Mouse (Mus musculus): ENCODE data around the gene Ddx31.

Ddx31 gene

GRCm38 (mm10) chr2:28911331-28912038, 71.3 kb downstream of the Ddx31 start:
- DNase-seq (ENCODE audit: low read depth, low spot score): no peak

GRCm38 (mm10) chr2:28912039-28912700, 72.0 kb downstream of the Ddx31 start:
- DNase-seq (ENCODE audit: low read depth, low spot score): no peak

GRCm38 (mm10) chr2:28912961-28913360, 72.8 kb downstream of the Ddx31 start:
- DNase-seq (ENCODE audit: low read depth, low spot score): no peak

GRCm38 (mm10) chr2:28914121-28914520, 73.9 kb downstream of the Ddx31 start:
- no peak for DNase-seq (ENCODE audit: low read depth, low spot score)

GRCm38 (mm10) chr2:28915104-28915738, 75.0 kb downstream of the Ddx31 start:
- DNase-seq (ENCODE audit: low read depth, low spot score): no peak

GRCm38 (mm10) chr2:28915768-28916512, 75.7 kb downstream of the Ddx31 start:
- no peak for DNase-seq (ENCODE audit: low read depth, low spot score)

- no peak for DNase-seq (ENCODE audit: low read depth, low spot score)
Observed at GRCm38 (mm10) chr2:28916513-28916865, 76.3 kb downstream of the Ddx31 start, which contains the start of gene Barhl1. Barhl1 (minus strand) TSS chr2:28916668.

GRCm38 (mm10) chr2:28917156-28917517, 76.9 kb downstream of the Ddx31 start:
- DNase-seq (ENCODE audit: low read depth, low spot score): no peak

- no peak for DNase-seq (ENCODE audit: low read depth, low spot score)
Observed at GRCm38 (mm10) chr2:28917518-28918361, 77.5 kb downstream of the Ddx31 start.

- DNase-seq (ENCODE audit: low read depth, low spot score): no peak
Observed at GRCm38 (mm10) chr2:28919001-28919400, 78.8 kb downstream of the Ddx31 start.

GRCm38 (mm10) chr2:28923912-28924311, 83.7 kb downstream of the Ddx31 start:
- no peak for DNase-seq (ENCODE audit: low read depth, low spot score)

GRCm38 (mm10) chr2:28930571-28930970, 90.4 kb downstream of the Ddx31 start:
- DNase-seq (ENCODE audit: low read depth, low spot score): no peak

GRCm38 (mm10) chr2:28938997-28939396, 98.8 kb downstream of the Ddx31 start:
- DNase-seq (ENCODE audit: low read depth, low spot score): no peak

- no peak for DNase-seq (ENCODE audit: low read depth, low spot score)
Observed at GRCm38 (mm10) chr2:28943666-28944516, 103.7 kb downstream of the Ddx31 start.

- no peak for DNase-seq (ENCODE audit: low read depth, low spot score)
Observed at GRCm38 (mm10) chr2:28945388-28945787, 105.2 kb downstream of the Ddx31 start.

- no peak for DNase-seq (ENCODE audit: low read depth, low spot score)
Observed at GRCm38 (mm10) chr2:28946312-28946711, 106.1 kb downstream of the Ddx31 start.

GRCm38 (mm10) chr2:28952981-28953380, 112.8 kb downstream of the Ddx31 start:
- DNase-seq (ENCODE audit: low read depth, low spot score): no peak

- no peak for DNase-seq (ENCODE audit: low read depth, low spot score)
Observed at GRCm38 (mm10) chr2:28954595-28954994, 114.4 kb downstream of the Ddx31 start.

All from c-Kit-negative CD71-positive TER-119-positive erythroid progenitor cells, embryonic 14.5 days (primary cell).